Mouse (Mus musculus) kidney, adult 2 months (tissue): ENCODE measurements around the gene Trappc2.
A peak's percentile ranks its signal among the peaks of the same experiment; 100 is the strongest.

Experiments used
- CTCF ChIP-seq: fragments of 200-500 bp; conservative IDR thresholded peaks from 2 replicates; pipeline ENCODE4 v1.5.1; 2011; ENCODE audit warnings: low read depth, mild to moderate bottlenecking, control low read depth, low read length, moderate library complexity, mixed read lengths; ENCODE audit not compliant: insufficient read depth, insufficient read length
- POLR2A ChIP-seq: fragments of 200-500 bp; IDR thresholded peaks from one replicate; pipeline ENCODE4 v1.6.1; 2011; ENCODE audit warnings: low read depth, low read length, control low read depth

DNA sequence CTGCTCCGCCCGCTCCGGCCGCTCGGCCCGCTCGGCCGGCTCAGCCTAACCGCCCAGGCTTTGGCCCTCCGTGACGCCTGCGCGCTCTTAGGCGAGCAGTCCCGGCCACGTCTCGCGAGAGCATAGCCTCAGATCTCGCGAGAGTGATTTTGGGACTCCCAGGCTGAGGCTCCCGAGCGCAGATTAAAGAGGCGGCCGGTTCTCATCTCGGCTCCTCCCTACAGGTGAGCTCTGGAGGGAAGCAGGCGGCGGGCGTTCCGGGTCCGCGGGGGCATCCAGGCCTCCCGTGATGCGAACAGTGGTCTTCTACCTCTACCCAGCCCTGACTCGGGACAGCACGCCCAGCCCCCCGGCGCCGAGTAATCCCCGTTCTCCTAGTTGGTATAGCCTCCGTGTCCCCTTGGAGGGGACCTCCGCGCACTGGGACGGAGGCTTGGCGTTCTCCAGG lies 266 bp downstream of the Trappc2 start, which contains the start of gene Ofd1:
- TF ChIP-seq POLR2A (peak; percentile 61), CTCF (no peak)
